Mouse (Mus musculus): ENCODE results near the gene Adck1.

DNA sequence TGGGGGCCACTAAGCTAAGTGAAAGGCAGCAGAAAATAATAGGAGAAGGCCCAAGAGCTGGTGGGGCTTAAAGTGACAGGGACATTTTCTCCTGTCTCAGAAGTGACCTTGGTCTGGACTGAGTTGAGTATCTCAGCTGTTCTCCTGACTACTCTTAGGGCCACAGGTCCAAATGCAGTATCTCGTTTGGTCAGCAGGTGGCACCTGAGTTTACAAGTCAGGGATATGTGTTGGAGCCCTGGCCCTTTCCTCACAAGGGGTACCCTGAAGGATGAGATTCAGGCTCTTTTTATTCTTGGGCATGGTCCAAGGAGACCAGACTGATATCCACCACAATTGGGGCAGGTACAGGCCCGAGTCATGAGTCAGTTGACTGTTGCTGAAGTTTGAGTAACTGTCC, 44.8 kb downstream of the Adck1 start:
- TF ChIP-seq CTCF (IDR thresholded peaks at IDR 0.05; ENCODE audit: control insufficient read depth, insufficient read depth, insufficient replicate concordance, low read depth, low read length) (no peak), POLR2A (IDR thresholded peaks at IDR 0.05; ENCODE audit: control insufficient read depth, low read depth, low read length) (no peak)
